Mouse (Mus musculus) midbrain, embryonic 16.5 days (tissue): ENCODE measurements around the gene Smad3. TPM values are rescaled to one million over a fixed set of nuclear protein-coding genes. Genes with fewer than 3 reads are reported as not detected.
A peak's percentile ranks its signal among the peaks of the same experiment; 100 is the strongest.

Experiments used
- ATAC-seq: fragments of 200-750 bp; cut with Nextera tagmentation; 2 replicates; pipeline ENCODE4 v1.8.0; 2017; ENCODE audit warnings: moderate TSS enrichment
- H3K27ac ChIP-seq: fragments of 300-500 bp; sonication (generic); 2 replicates; pipeline ENCODE4 v1.5.1; 2014; ENCODE audit warnings: mild to moderate bottlenecking, low read length, mixed read lengths
- H3K27me3 ChIP-seq: fragments of 300-500 bp; sonication (generic); 2 replicates; pipeline ENCODE4 v1.6.1; 2014; ENCODE audit warnings: low read depth, low read length, mixed read lengths; ENCODE audit not compliant: control insufficient read depth, insufficient read depth
- H3K36me3 ChIP-seq: fragments of 300-500 bp; sonication (generic); 2 replicates; pipeline ENCODE4 v1.6.1; 2014; ENCODE audit warnings: mild to moderate bottlenecking, low read length, moderate library complexity, mixed read lengths; ENCODE audit not compliant: control insufficient read depth, insufficient read depth
- H3K4me1 ChIP-seq: fragments of 300-500 bp; sonication (generic); 2 replicates; pipeline ENCODE4 v1.6.1; 2014; ENCODE audit warnings: mild to moderate bottlenecking, low read length, mixed read lengths; ENCODE audit not compliant: control insufficient read depth, insufficient read depth
- H3K4me2 ChIP-seq: fragments of 300-500 bp; sonication (generic); 2 replicates; pipeline ENCODE4 v1.6.1; 2014; ENCODE audit warnings: mild to moderate bottlenecking, low read length, mixed read lengths
- H3K4me3 ChIP-seq: fragments of 300-500 bp; sonication (generic); 2 replicates; pipeline ENCODE4 v1.5.1; 2014; ENCODE audit warnings: low read depth, mild to moderate bottlenecking, low read length, moderate library complexity, mixed read lengths
- H3K9ac ChIP-seq: fragments of 300-500 bp; sonication (generic); 2 replicates; pipeline ENCODE4 v1.6.1; 2014; ENCODE audit warnings: low read depth, low read length, mixed read lengths
- H3K9me3 ChIP-seq: fragments of 300-500 bp; sonication (generic); replicated peaks from 2 replicates; pipeline ENCODE4 v1.6.1; 2014; ENCODE audit warnings: mild to moderate bottlenecking, low read length, mixed read lengths; ENCODE audit not compliant: control insufficient read depth, poor library complexity, severe bottlenecking
- WGBS: fragments of 180-500 bp; shearing (Covaris S2); extraction: QIAGEN DNeasy Blood & Tissue Kit; methylation state at CpG from one replicate; pipeline ENCODE4 v1.1.7; 2014; 5-methylcytosine and 5-hydroxymethylcytosine counted together
- polyA plus RNA-seq: library from polyadenylated mRNA; unstranded; fragments of >200 nt; fragmentation: Nextera tagmentation; extraction: Ambion mirVana; gene quantifications from 2 replicates; pipeline ENCODE4 v1.2.1, GENCODE M21; 2015

Gene Smad3
- polyA plus RNA-seq, 1 experiment from 2014 or later, result 5.7 TPM

DNA sequence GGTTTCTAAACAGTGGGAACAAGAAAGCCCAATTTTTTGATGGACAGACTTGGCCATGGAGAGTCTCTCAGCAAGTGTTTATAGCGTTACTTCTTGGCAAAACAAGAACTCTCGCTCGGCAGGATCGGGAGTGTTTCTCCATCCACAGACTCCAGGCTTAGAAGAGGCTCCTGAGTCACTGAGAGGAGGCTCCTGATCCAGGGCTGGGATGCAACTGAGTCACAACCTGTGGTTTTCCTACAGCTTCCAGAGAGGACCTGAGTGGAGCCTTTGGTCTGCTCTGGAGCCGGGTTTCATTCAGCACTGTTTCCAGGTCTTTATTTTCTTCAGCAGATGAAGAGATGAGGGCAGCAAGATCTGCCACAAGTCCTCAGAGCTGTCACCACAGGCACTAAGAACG lies 149.8 kb downstream of the Smad3 start:
- WGBS, result 79% methylated on average over 6 of the region's 6 CpGs
- Histone ChIP-seq H3K4me2 (no peak overlapping the region), H3K27ac (no peak overlapping the region), H3K9ac (no peak overlapping the region), H3K36me3 (no peaks in the 10 kb centered on the region), H3K4me1 (peaks cover 18% of the 10 kb centered on the region), H3K9me3 (no peaks in the 10 kb centered on the region), H3K4me3 (no peak overlapping the region), H3K27me3 (no peaks in the 10 kb centered on the region)
- no peak for ATAC-seq

DNA sequence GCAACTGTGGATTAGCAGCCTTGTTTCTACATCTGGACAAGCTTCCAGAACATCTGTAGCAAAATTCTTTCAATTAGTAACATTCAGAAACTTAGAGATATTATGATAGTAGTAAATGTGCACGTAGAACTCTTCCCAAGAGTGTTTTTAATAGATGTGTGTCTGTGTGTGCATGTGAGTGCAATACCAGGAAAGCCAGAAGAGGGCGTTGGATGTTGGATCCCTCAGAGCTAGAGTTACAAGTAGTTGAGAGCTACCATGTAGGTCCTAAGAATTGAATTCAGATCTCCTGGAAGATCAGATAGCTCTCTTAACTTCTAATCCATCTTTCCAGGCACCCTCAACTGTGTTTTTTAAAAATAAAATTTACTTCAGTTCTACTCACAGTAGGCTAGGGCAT lies 151.2 kb downstream of the Smad3 start:
- no peaks in the 10 kb centered on the region for H3K27me3 ChIP-seq
- H3K9me3 ChIP-seq, result no peaks in the 10 kb centered on the region
- peaks cover 11% of the 10 kb centered on the region for H3K4me1 ChIP-seq
- 80% methylated on average over 2 of the region's 2 CpGs for WGBS
- no peak overlapping the region for H3K4me2 ChIP-seq
- no peak overlapping the region for H3K4me3 ChIP-seq
- H3K27ac ChIP-seq, result no peak overlapping the region
- ATAC-seq, result no peak
- no peak overlapping the region for H3K9ac ChIP-seq
- no peaks in the 10 kb centered on the region for H3K36me3 ChIP-seq

DNA sequence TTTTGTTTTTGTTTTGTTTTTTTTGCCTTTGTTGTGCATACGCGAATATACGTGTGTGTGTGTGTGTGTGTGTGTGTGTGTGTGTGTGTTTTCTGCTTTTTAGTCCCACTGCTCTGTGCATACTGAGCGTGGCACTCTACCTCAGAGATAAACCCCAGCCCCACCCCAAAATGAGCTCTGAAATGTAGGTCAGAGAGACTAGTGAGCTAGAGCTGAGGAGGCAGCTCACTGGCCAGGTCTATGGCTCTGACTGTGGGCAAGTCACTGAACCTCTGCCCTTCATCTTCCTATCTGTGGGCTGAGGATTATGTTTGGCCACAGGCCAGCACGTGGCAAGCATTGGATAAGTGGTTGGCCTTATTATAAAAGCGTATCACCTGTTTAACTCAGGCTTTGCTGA lies 153.9 kb downstream of the Smad3 start:
- no peak overlapping the region; the same call in 1 of the 2 replicates for H3K4me3 ChIP-seq
- H3K4me2 ChIP-seq, result peak overlapping the region; percentile 61
- H3K9ac ChIP-seq, result peak overlapping the region; percentile 22; the same call in 1 of the 2 replicates
- H3K4me1 ChIP-seq, result peaks cover 11% of the 10 kb centered on the region
- H3K9me3 ChIP-seq, result no peaks in the 10 kb centered on the region
- WGBS, result 66% methylated on average over 6 of the region's 6 CpGs
- no peak for ATAC-seq
- H3K27me3 ChIP-seq, result no peaks in the 10 kb centered on the region
- no peak overlapping the region for H3K27ac ChIP-seq
- H3K36me3 ChIP-seq, result no peaks in the 10 kb centered on the region

DNA sequence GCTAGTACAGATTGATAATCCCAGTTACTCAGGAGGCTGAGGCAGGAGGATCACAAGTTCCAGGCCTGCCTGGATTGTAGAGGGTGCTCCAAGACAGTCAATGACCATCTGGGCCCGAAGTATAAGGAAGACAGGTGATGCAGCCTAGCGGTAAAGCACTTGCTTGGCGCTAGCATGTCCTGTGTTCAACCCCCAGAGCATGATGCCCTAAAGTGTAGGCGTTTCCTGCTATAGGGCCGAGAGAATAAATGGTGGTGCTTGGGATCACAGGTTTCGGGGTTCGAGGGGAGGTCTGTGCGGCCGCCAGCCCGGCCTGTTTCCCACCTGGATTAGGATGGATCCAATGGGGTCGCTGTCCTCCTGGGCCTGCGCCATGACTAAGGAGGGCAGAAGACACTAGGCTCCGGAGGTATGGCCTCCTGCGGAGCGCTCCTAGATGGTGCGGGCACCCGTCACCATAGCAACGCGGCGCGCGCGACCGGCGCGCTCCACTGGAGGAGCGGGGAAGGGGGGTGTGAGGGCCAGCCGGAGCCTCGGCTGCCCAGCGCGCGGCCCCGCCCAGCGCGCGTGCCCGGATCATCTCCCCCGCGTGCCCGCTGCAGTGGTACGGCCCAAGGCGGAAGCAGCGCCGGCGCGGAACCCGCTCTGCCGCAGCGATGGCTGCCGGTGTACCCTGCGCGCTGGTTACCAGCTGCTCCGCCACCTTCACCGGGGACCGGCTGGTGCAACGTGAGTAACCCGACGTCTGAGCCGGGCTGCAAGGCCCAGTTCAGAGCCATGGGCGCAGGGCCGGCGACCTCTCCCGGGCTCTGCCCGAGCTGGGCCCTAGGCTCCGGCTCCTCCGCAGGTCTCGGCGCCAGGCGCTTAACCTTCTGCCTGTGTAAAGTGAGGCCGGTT lies 155.5 kb downstream of the Smad3 start, which contains the start of the genes Iqch and Aagab:
Gene Iqch, minus strand, starts transcription at position 451 of the 897 bp plus-strand sequence.
Gene Aagab, plus strand, starts transcription at position 618 of the 897 bp plus-strand sequence.
- peak; percentile 96 for ATAC-seq
- H3K4me3 ChIP-seq, result peak within 1 kb of the TSS; percentile 93
- H3K27me3 ChIP-seq, result no peaks in the 10 kb centered on the region
- H3K9ac ChIP-seq, result peak within 1 kb of the TSS; percentile 91
- no peaks in the 10 kb centered on the region for H3K36me3 ChIP-seq
- H3K9me3 ChIP-seq, result no peaks in the 10 kb centered on the region
- peaks cover 11% of the 10 kb centered on the region for H3K4me1 ChIP-seq
- peak within 1 kb of the TSS; percentile 62 for H3K4me2 ChIP-seq
- H3K27ac ChIP-seq, result peak within 1 kb of the TSS; percentile 89
- 2% methylated on average over 57 of the region's 70 CpGs for WGBS

Other genes starting within 250 kb of the Smad3 start
- gene Iqch, start 155.5 kb downstream of the Smad3 start, polyA plus RNA-seq, result 0.15 TPM in 1 of 2 replicates, not detected in the other
- gene Aagab, start 155.3 kb downstream of the Smad3 start, polyA plus RNA-seq, result 69.6 and 70.7 TPM in 2 replicates